Mouse (Mus musculus) liver, adult 2 months (tissue): ENCODE data around the gene Dydc1.

Experiments used
- CTCF ChIP-seq: fragments of 200-500 bp; IDR thresholded peaks from 2 replicates; pipeline ENCODE4 v1.5.1; 2011; ENCODE audit warnings: low read depth, low read length, control low read depth
- POLR2A ChIP-seq: fragments of 200-500 bp; IDR thresholded peaks from 2 replicates; pipeline ENCODE4 v1.6.1; 2011; ENCODE audit warnings: low read length, control low read depth; ENCODE audit not compliant: insufficient read depth; ENCODE audit errors: extremely low read depth

DNA sequence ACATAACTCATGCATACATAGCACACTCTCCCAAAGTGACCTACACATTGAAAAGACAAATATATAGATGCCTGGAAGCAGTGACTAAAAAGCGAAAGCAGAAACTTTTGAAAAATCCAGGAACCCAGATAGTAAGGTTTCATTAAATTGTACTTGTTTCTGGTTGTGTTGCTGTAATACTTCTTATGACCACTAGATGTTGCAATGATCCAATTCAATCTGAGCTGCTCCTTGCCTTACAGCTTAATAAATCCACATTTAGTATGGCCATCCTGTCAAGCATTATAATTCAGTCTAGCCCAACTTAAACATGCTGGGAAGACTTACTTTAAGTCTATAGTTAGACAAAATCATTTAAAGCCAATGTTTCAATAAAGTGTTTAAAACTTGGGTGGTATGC is 21.4 kb downstream of the Dydc1 start:
- peak; percentile 79 for TF ChIP-seq CTCF
- TF ChIP-seq POLR2A: no peak
